Mouse (Mus musculus) retina, embryonic 14.5 days (tissue): ENCODE measurements around the gene Rab1a.
"Not testable (repeated sequence)": the region's sequence is repeated elsewhere in the genome, so short reads cannot be mapped to it uniquely, and the experiment has no call there.

Experiments used
- DNase-seq: peaks from one replicate; pipeline ENCODE4 v3.0.0-alpha.2; 2015; ENCODE audit warnings: low spot score

Gene Rab1a

DNA sequence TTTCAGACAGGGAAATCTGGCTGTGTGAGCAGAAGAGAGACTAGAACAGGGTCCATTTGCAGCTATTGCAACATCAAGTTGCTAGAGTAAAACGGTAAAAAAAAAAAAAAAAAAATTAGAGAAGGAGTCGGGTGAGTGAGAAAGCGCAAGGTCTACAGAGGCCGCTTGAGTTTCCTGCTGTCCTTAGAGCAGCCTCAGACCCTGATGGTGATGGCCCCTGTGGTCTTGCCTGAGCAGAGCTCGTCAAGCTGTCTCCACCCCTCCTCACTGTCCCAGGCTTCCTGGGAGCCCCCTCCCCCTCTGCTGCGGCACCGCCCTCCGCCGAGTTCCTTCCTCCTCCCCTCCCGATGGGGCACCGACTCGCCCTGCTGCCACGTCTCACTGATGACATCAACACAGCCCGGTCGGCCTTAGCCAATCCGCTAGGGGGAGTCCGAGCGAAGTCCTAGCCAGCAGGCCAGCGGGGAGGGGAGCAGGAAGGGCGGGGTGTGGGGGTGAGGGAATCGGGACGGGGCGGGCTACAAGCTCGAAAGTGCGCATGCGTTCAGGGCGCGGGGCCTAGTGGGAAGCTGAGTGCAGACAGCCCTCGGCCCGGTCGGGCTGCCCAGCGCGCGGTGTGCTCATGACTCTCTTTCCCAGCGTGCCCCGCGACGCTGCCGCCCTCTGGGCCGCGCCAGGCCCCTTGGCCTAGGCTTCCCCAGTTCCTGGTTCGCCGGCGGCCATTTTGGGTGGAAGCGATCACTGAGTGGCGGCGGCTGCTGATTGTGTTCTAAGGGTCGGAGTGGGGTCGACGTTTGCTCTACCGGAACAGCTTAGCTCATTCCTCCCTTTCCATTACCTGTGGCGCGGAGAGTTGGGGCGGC lies at the start of gene Rab1a:
Rab1a (plus strand) TSS at position 720 of the 863 bp plus-strand sequence.
- peak; percentile 100 for DNase-seq

DNA sequence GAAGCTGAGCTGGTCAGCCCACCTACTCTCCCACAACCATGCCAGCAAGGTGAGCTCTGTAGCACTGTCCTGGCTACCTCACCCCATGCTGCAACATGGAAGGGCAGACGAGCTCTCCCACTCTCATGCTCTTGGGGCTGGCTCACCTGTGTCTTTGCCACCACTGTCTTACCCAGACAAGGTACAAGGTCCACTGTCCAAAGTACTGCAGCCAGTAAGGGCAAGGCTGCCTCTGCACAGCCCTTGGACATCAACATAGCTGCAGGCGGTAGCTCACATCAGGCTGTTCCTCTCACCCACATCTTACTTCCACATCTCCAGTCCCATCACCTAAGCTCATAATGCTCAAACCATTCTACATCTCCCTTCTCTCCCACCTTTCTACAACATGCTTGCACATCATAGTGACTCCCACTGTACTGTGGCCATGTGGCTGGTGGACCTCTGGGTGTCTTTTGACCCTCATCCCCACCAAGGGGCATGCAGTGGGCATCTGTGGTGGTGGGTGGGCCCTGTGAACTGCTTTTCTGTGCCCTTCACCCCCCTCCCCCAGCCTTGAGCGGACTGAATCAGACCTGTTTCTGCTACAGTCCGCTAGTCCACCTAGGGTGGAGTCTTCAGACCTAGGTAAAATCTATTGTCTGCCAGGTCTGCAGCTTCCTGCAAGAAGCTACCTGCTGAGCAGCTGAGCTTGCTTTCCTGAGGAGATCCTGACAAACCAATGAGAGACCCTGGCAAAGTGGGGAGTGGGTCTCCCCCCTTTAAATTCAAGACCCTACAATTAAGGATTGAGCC lies 48.9 kb upstream of the Rab1a start:
- DNase-seq, result no peak

DNA sequence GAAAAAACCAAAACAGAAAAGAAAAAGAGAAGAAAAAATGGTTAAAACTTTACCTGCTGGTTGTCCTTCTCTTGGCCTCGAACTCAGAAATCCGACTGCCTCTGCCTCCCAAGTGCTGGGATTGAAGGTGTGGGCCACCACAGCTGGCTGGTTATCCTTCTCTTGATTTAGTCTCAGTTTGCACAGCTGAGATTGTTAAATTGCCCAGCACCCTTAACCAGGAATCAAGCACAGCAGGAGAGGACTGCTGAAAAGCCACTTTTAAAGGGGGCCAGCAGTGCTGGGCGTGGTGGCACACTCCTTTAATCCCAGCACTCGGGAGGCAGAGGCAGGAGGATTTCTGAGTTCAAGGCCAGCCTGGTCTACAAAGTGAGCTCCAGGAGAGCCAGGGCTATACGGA lies 47.7 kb upstream of the Rab1a start:
- not testable (repeated sequence) for DNase-seq

DNA sequence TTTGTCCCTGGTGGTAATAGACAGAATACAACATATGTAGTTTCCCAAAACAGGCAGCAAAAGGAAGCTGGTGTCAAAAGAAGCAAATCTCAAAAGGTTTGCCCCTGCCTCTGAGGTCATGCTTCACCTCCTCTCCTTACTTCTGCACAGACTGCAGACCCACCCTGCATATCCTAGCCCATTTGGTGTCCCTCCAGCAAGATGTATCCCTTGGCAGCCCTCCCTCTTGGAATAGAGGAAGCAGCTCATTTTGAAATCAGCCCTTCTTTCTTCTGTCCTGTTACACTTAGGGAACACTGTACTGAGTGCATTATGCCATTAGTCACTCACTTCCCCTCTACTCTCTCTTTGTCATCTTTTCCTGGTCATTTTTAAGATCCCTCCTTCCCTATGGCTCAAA lies 42.4 kb upstream of the Rab1a start:
- no peak for DNase-seq

DNA sequence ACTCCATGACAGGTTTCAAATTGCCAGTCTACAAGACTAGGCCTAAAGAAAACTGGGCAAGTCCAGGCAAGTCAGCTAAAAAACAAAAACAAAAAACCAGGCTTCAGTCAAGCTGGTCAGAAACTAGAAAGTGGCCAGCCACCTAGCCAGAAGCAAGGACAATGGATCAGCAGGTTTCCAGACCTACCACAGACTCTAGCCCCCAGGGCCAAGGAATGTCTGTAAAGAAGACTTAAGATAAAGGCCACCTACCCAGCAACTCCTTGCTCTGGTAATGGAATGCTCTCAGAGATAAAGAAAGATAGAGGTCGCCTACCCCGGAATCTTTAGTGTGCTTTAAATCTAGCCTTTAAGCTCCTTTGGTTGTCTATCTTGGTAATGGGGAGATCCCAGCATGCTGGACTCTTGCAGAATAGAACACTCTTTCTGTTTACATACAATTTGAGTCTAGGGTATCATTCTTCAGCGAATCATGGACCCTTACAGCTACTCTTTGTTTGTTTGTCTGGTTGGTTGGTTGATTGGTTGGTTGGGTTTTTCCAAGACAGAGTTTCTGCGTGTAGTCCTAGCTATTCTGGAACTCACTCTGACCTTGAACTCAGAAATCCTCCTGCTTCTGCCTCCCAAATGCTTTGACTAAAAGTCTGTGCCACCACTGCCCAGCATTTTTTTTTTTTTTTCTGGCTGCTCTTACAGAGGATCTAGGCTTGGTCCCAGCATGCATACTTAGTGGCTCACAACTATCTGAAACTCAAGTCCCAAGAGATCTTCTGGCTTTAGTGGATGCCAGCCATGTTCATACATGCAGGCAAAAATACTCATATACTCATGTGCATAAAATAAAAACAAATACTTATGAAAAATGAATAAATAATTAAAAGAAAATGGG lies 36.0 kb upstream of the Rab1a start:
- DNase-seq, result no peak

DNA sequence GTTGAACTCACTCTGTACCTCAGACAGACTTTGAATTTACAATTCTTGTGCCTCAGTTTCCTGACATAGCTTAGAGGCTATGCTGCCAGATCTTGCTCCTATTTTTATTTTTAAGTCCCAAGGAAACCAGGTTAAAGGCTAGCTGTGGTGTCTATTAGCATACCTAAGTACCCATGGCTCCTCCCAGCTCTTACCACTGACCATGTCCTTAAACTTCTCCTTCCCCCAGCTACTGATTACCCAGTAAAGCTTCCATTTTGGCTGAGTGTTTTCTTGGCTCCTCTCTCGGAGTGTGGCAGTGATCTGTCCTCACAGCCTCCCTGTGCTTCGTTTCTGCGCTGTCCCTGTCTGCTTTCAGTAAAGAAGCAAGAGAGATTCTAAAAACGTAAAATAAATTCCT lies 35.2 kb upstream of the Rab1a start:
- no peak for DNase-seq

DNA sequence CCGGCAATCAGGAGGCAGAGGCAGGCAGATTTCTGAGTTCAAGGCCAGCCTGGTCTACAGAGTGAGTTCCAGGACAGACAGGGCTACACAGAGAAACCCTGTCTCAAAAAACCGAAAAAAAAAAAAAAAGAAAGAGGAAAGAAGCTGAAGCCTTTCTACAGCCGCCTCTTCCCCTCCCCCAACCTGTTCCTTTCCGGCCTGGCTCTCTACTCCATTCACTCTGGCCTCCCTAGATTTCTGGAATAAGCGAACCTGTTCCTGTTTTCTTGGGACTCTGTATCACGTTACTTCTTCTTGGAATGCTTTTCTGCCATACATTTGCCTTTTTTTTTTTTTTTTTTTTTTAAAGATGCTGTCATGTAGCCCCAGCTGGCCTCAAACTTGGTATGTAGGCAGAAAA lies 34.8 kb upstream of the Rab1a start:
- not testable (repeated sequence) for DNase-seq

DNA sequence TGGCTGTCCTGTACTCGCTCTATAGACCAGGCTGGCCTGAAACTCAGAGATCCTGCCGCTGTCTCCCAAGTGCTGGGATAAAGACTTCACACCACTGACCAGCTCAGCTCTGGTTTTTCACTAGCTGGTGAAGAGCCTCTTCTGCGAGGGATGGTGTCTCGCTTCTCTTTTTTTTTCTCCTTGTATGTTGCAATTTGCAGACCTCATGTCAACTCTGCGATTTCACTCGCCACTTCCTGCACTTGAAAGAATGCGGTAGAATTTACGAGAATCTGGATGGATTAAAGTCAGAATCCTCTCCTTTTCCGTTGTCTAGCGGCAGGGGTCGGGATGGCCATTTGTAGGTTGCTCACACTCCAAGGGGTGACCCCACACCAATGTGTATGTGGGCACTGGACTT lies 32.3 kb upstream of the Rab1a start:
- no peak for DNase-seq

DNA sequence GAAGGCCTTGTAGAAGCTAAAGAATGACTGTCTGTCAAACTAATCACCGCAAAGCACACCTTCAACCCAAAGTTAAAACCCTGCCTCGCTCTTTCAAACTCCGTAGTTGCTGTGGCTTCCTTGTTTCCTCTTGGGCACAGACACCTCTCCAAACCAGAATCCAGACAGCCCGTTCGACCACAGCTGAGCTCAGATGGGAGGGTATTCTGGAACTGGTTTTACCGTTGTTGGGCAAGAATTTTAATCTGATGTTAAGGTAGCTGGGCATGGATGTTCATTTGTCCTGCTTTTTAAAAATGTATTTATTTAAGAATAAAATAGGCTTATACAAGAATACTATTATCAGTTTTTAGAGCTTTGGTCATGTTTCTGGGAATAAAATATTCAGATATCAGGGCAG lies 14.0 kb upstream of the Rab1a start:
- DNase-seq, result no peak

DNA sequence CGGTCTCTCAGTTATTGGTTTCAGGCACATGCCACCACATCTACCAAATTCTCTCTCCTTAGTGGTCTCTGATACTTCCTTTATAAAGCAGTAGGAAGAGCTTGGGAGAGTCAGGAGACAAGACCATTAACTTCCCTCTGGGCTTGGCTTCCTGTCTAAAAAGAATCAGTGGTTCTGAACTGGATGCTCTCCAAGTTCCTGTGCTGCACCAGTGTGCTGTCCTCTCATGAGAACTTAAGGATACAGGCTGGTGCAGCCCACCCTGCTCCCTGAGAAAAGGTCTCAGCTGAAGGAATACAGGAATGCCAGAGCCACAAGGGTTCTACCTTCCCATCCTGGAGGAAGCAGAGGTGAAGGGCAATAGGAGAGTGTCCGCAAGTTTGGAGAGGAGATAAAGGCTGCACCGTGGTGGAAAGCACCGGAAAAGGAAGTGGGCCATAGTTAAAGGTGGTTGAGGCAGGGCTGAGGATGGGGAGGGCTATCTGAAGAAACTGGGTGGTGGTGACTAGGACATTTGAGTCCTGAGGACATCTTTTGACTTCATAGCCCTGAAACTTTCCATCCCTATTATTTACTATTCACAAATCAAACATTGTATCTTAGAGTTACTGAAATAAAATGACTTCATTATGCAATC lies 8.0 kb upstream of the Rab1a start:
- DNase-seq, result no peak

DNA sequence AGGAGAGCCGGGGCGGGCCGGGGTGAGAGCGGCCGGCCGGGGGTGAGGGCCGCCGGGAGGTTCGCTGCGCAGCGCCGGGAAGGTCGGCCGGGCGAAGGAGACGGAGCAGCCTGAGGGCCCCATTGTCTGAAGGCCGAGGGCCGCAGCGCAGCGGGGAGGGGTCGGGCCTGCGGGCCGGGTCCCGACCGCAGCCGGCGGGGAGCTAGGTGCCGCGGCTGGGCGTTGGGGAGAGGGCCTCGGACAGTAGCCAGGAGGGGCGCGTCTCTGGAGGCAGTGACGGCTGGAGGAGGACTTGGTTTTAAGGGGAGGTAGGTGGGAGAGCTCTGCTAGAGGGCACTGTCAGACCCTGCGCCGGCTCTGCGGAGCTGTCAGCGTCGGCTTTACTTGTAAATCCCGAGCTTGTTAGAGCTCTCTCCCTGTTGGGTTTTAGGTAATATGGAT lies 449 bp downstream of the Rab1a start:
- peak; percentile 61 for DNase-seq

DNA sequence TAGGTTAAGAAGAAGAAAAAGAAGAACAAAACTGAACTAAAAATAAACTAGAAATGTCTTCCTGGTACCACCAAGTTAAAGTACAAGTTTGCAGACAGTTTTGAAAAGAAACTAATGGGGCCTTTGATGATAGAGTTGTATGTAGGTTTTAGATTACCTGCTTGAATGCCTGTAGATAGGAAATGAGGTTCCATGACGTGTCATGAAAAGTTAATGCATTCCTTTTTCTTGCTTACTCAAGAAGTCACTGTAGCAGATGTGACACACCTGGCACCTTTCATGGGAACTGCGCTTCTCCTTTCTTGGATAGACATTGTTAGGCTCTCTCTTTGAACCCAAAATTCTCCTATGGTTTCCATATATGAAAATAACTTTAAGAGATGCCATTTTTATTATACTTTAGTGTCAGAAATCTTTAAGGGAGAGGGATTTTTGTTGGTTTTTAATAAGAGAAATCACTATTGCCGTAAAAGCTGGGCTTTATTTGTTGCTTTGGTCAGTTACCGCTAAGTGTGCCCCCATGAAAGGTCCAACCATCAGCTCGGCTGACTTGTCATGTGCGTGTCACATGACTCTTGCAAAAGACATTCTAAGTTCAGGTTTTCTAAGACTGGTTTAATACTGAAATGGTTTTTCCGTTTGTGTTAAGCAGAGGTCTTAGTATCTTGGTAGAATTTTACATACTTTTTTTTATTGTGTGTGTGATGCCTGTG lies 1.2 kb downstream of the Rab1a start:
- no peak for DNase-seq

DNA sequence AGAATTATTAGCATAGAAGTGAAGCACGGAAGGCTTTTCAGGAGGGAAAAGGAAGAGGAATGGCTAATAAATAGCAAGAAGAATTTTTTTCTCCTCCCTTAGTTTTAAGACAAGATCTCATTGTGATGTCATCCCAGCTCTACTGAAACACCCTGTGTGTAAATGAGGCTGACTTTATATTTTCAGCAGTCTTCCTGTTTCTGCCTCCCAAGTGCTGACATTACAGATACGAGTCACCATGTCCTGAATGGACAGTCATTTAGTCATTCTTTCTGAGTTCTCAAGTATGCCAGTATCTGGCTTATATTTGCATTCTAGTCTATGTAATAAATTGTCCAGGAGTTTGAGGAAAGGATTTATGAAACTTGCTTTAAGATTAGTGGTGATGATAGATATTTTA lies 3.1 kb downstream of the Rab1a start:
- DNase-seq, result no peak

DNA sequence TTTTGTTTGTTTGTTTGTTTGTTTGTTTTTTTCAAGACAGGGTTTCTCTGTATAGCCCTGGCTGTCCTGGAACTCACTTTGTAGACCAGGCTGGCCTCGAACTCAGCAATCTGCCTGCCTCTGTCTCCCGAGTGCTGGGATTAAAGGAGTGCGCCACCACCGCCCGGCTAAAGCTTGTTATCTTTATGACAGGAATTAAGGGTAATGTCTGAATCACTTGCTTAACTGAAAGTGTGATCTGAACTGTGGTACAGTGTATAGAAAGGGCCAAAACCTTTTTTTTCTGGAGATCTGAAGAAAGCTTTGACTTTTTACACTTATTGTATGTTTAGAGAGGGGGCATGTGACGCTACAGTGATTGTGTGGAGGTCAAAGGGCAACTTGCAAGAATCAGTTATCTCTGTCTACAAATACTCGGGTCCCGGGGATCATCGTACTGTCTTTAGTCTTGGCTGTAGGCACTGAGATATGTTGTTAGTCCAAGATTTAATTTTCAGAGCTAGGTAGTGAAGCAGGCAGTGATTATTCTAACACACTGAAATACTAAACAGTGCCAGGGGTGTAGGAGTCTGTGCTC lies 3.7 kb downstream of the Rab1a start:
- no peak for DNase-seq

DNA sequence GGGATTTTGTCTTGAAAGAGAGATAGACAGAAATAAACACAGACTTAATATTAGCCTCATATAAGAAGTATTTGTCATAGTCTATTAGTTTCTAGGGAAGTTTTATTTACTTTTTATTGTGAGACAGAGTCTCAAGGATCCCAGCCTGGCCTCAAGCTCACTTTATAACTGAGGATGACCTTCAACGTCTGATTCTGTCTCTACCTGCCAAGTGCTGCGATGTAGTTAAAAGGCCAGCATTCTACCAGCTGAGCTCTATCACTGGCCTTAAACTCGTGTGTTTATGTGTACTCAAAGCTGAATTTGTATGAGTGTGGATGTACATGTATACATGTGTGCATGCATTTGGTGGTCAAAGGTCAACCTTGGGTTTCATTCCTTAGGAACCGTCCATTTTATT lies 4.3 kb downstream of the Rab1a start:
- no peak for DNase-seq

DNA sequence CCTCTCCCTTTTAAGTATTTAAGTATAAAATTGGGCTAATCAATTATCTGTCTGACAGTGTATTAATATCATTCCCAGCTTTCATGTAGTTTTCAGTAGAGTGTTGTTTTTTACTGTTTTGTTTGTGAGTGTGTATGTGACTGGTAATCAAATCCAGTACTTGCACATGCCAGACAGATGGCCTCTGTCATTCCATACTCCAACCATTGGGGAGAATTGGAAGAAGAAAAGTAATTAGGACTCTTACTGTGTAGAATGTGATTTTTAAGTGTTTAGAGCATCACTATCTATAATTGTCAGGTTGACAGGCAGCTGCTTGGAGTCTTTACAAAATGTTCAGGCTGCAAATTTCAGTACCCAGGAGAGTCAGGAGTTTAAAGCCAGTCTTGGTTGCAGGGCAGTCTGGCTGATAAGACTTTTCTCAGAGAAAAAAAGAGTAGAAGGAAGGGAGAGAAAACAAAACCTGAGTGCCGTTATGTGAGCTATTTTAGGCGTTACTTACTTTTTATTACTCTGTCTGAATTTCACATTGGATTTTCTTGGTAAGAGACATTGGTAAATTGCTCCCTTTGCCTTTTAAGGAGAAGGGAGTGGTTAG lies 5.5 kb downstream of the Rab1a start:
- DNase-seq, result no peak

DNA sequence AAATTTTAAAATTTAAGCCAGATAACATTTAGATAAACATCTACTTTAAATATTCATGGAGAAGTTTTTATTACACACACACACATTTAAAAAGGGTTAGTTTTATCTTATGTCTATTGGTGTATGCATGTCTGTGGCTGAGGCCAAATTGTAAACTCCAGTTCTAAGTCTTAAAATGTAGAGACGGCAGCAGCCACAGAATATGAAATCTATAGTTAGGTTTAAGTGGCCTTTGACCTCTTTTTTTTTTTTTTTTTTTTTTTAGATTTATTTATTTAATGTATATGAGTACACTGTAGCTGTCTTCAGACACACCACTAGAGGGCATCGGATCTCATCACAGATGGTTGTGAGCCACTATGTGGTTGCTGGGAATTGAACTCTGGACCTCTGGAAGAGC lies 6.4 kb downstream of the Rab1a start:
- DNase-seq, result no peak

DNA sequence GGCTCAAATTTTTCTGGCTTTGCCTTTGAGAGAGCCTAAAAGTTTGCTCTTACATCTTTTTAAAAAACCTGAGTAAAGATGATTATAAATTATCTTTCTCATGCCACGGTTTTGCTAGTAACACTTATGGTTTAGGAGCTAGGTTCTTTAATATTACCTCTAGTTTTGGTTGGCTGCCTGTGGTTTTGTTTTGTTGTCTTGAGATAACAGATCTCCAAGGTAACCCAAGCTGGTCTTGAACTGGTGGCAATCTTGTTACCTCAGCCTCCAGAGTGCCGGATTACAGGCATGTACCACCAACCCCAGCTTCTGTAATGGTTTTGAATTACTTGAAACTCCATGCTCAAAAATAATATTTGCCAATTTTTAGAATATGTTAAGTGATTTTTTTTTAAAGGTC lies 10.6 kb downstream of the Rab1a start:
- no peak for DNase-seq

DNA sequence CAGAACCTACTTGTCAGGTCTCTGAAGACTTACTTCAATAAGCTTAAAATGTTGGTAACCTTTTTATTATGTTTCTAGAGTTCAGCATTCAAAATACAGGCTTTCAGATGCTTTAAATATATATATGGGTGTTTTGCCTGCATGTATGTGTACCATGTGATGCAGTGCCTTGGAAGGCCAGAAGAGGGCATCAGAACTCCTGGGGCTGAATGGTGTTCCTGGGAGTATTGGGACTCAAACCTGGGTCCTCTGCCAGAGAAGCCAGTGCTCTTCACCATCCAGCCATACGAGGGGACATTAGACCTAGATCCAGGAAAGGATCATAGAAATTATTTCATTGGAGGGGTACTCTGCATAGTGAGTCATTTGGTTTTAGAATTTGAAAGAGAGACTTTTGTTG lies 13.5 kb downstream of the Rab1a start:
- DNase-seq, result no peak

DNA sequence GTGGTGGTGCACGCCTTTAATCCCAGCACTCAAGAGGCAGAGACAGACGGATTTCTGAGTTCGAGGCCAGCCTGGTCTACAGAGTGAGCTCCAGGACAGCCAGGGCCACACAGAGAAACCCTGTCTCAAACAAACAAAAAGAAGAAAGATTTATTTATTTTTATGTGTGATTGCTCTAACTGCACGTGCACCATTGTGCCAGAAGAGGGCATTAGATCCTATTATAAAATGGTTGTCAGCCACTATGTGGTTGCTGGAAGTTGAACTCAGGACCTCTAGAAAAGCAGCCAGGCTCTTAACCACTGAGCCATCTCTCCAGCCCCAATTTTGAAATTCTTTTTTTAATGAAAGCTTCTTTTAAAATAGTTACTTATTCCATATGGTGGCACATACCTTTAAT lies 15.2 kb downstream of the Rab1a start:
- DNase-seq, result no peak
